Mouse (Mus musculus) ES-E14 (cell line): Measurements from ENCODE around the gene Olfr1366. TPM values are rescaled to one million over a fixed set of nuclear protein-coding genes. Genes with fewer than 3 reads are reported as not detected.

Source experiments
- DNase-seq: peaks from one replicate; pipeline ENCODE4 v3.0.0-alpha.2; 2013; ENCODE audit warnings: low read depth, low spot score
- H3K27ac ChIP-seq: 2 replicates; pipeline ENCODE4 v1.5.1; 2012; ENCODE audit warnings: low read depth, mild to moderate bottlenecking, low read length, moderate library complexity, mixed read lengths; ENCODE audit not compliant: poor library complexity, insufficient read depth, severe bottlenecking
- H3K36me3 ChIP-seq: 2 replicates; pipeline ENCODE4 v1.6.1; 2012; ENCODE audit warnings: mild to moderate bottlenecking, low read length, moderate library complexity, mixed read lengths; ENCODE audit not compliant: control insufficient read depth, poor library complexity, insufficient read depth, severe bottlenecking
- H3K4me1 ChIP-seq, 2 experiments: fragments of 150-350 bp in 1 of 2; sonication (generic) in 1 of 2; 2 replicates each; pipeline ENCODE4 v1.6.1; 2012; ENCODE audit warnings: low read length in 2 of 2, mild to moderate bottlenecking in 1 of 2, mixed read lengths in 1 of 2; ENCODE audit not compliant: control insufficient read depth in 2 of 2, insufficient read depth in 2 of 2, poor library complexity in 1 of 2
- H3K4me3 ChIP-seq, 2 experiments: fragments of 150-350 bp in 1 of 2; sonication (generic) in 1 of 2; 2 replicates each; pipeline ENCODE4 v1.5.1; 2012; ENCODE audit warnings: low read length in 2 of 2, low read depth in 1 of 2, mild to moderate bottlenecking in 1 of 2, mixed read lengths in 1 of 2; ENCODE audit not compliant: insufficient read depth in 1 of 2, poor library complexity in 1 of 2, severe bottlenecking in 1 of 2
- H3K9ac ChIP-seq: 2 replicates; pipeline ENCODE4 v1.6.1; 2012; ENCODE audit warnings: low read depth, mild to moderate bottlenecking, low read length, mixed read lengths; ENCODE audit not compliant: poor library complexity, insufficient read depth, severe bottlenecking
- H3K9me3 ChIP-seq: fragments of 150-350 bp; sonication (generic); 2 replicates; pipeline ENCODE4 v1.6.1; 2012; ENCODE audit warnings: low read depth, mild to moderate bottlenecking, low read length; ENCODE audit not compliant: control insufficient read depth, insufficient read depth
- CHD2 ChIP-seq: IDR thresholded peaks from 2 replicates; pipeline ENCODE4 v1.6.1; 2014; ENCODE audit warnings: mild to moderate bottlenecking, low read depth, low read length, inconsistent platforms
- HCFC1 ChIP-seq: IDR thresholded peaks from 2 replicates; pipeline ENCODE4 v1.6.1; 2012; ENCODE audit warnings: low read length, inconsistent platforms, borderline replicate concordance; ENCODE audit not compliant: insufficient read depth
- MAFK ChIP-seq: IDR thresholded peaks from 2 replicates; pipeline ENCODE4 v1.6.1; 2014; ENCODE audit warnings: mild to moderate bottlenecking, low read depth, low read length, inconsistent platforms; ENCODE audit not compliant: insufficient read depth
- ZC3H11A ChIP-seq: IDR thresholded peaks from 2 replicates; pipeline ENCODE4 v1.6.1; 2012; ENCODE audit warnings: low read depth, mild to moderate bottlenecking, inconsistent platforms, low read length, borderline replicate concordance
- ZNF384 ChIP-seq: IDR thresholded peaks from 2 replicates; pipeline ENCODE4 v1.6.1; 2012; ENCODE audit warnings: low read depth, low read length, inconsistent platforms
- in situ Hi-C, 2 experiments: fragments of 600-800 bp; cut with MboI; formaldehyde crosslinking; loops; one replicate each; pipeline ENCODE4 v1.15.1; 2025; ENCODE audit warnings: low sequenced_read_pairs in 2 of 2, inconsistent platforms in 1 of 2; ENCODE audit not compliant: unreplicated experiment in 2 of 2
- total RNA-seq: library from RNA; depleted of rRNA; stranded (reverse); fragments of 300-350 nt; gene quantifications from 2 replicates; pipeline ENCODE4 v1.2.3, GENCODE M21; 2012; rRNA removed

Gene Olfr1366
- not detected in 2 replicates for total RNA-seq

- Histone ChIP-seq H3K36me3 (no peaks in the 10 kb centered on the region), H3K9ac (no peak within 1 kb of the TSS), H3K4me1 (no peaks in the 10 kb centered on the region), H3K4me3 (no peak within 1 kb of the TSS), H3K27ac (no peak within 1 kb of the TSS), H3K9me3 (no peaks in the 10 kb centered on the region)
- TF ChIP-seq MAFK, result no peak
- no peak for TF ChIP-seq HCFC1
- no peak for TF ChIP-seq ZNF384
- no peak for DNase-seq
- in situ Hi-C loops, result no loop called here
Observed at GRCm38 (mm10) chr13:21542708-21543107, at the start of gene Olfr1366. TSS of gene Olfr1366 (minus strand) at chr13:21542808.

- TF ChIP-seq CHD2, result no peak
- TF ChIP-seq ZNF384, result no peak
- Histone ChIP-seq H3K27ac (no peak overlapping the region), H3K4me1 (no peaks in the 10 kb centered on the region), H3K9ac (no peak overlapping the region), H3K9me3 (no peaks in the 10 kb centered on the region), H3K4me3 (no peak overlapping the region), H3K36me3 (no peaks in the 10 kb centered on the region)
- in situ Hi-C loops, result no loop called here
- no peak for DNase-seq
Observed at GRCm38 (mm10) chr13:21591618-21592017, 49.0 kb upstream of the Olfr1366 start.

- Histone ChIP-seq H3K36me3 (no peaks in the 10 kb centered on the region), H3K4me1 (no peaks in the 10 kb centered on the region), H3K27ac (no peak within 1 kb of the TSS), H3K9me3 (no peaks in the 10 kb centered on the region), H3K4me3 (no peak within 1 kb of the TSS), H3K9ac (no peak within 1 kb of the TSS)
- no peak for TF ChIP-seq ZNF384
- in situ Hi-C loops, result no loop called here
- no peak for DNase-seq
Observed at GRCm38 (mm10) chr13:21581659-21582058, 39.1 kb upstream of the Olfr1366 start, which contains the start of gene Olfr1364. TSS of gene Olfr1364 (minus strand) at chr13:21581759.

- Histone ChIP-seq H3K4me3 (no peak within 1 kb of the TSS), H3K9ac (no peak within 1 kb of the TSS), H3K4me1 (no peaks in the 10 kb centered on the region), H3K9me3 (peaks cover 3% of the 10 kb centered on the region; the same call in 1 of the 2 replicates), H3K27ac (no peak within 1 kb of the TSS), H3K36me3 (no peaks in the 10 kb centered on the region)
- TF ChIP-seq CHD2, result no peak
- no peak for TF ChIP-seq ZC3H11A
- no peak for TF ChIP-seq MAFK
- TF ChIP-seq HCFC1, result no peak
- TF ChIP-seq ZNF384, result no peak
- in situ Hi-C loops, result no loop called here
- no peak for DNase-seq
Observed at GRCm38 (mm10) chr13:21559793-21560192, 17.2 kb upstream of the Olfr1366 start, which contains the start of gene Olfr1535. TSS of gene Olfr1535 (minus strand) at chr13:21559893.

DNA sequence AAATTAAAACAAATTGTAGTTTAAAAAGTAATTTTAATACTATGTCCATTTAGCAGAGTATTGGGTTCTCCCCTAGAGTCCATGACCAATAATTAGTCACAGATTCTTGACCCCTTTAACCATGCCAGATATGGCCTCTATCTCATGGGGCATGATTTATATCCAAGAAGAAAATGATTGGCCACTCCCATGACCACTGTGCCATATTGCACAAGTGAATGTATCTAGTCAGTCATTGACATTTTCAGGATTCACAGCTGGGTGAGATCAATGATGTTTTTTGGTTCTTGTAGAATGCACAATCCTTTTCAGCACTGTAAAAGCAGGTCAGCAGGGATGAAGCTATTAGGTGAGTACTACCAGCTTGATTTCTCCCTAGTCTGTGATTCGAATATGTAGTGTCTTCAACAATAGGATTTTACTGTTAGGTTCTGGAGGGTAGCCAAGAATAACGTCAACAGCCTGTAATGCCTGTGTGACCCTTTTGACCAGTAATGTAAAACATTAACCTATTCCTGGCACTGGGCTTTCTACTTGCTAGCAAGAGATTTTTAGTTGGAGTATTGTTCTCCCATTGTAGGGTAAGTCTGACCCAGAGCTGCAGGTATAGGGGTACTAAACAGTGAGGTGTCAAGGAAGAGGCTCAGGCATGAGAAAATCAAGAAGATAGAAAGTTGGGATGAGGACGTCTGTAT, 8.0 kb upstream of the Olfr1366 start:
- no peak overlapping the region for H3K4me3 ChIP-seq
- DNase-seq, result no peak
- H3K36me3 ChIP-seq, result no peaks in the 10 kb centered on the region
- no peak overlapping the region for H3K9ac ChIP-seq
- H3K4me1 ChIP-seq, result no peaks in the 10 kb centered on the region
- no peaks in the 10 kb centered on the region for H3K9me3 ChIP-seq
- H3K27ac ChIP-seq, result no peak overlapping the region
- TF ChIP-seq ZC3H11A (no peak), MAFK (no peak)
- in situ Hi-C loops, result no loop called here
